Mouse (Mus musculus) B cell, adult 62 days (primary cell): ENCODE results near the gene Zfp512. TPM values are rescaled to one million over a fixed set of nuclear protein-coding genes. Genes with fewer than 3 reads are reported as not detected.

Experiments used
- total RNA-seq: library from RNA; stranded (reverse); gene quantifications from 4 replicates; pipeline ENCODE4 v1.2.4, GENCODE M21; 2023

The Zfp512 gene
- total RNA-seq: 39.7 to 44.4 TPM (median 41.8 TPM) in 4 replicates

GRCm38 (mm10) chr5:31451878-31452561 is at the start of gene Zfp512:
Gene Zfp512, plus strand, starts transcription at chr5:31452431.

GRCm38 (mm10) chr5:31485440-31485839 is 33.2 kb downstream of the Zfp512 start, which contains the start of gene 4930548H24Rik:
Gene 4930548H24Rik, plus strand, starts transcription at chr5:31485740.

GRCm38 (mm10) chr5:31494513-31495297 is 42.5 kb downstream of the Zfp512 start, which contains the start of gene Gpn1:
Gene Gpn1, plus strand, starts transcription at chr5:31494741.

GRCm38 (mm10) chr5:31526354-31527116 is 74.3 kb downstream of the Zfp512 start, which contains the start of gene Slc4a1ap:
Gene Slc4a1ap, plus strand, starts transcription at chr5:31526995.

GRCm38 (mm10) chr5:31527707-31528106 is 75.5 kb downstream of the Zfp512 start, which contains the start of gene Supt7l:
Gene Supt7l, minus strand, starts transcription at chr5:31527807.

Other genes starting within 250 kb of the Zfp512 start
- 155 to 180 TPM (median 177 TPM) in 4 replicates for gene Ppm1g, start 231.7 kb upstream of the Zfp512 start, total RNA-seq
- 324 to 366 TPM (median 340 TPM) in 4 replicates for gene Nrbp1, start 211.6 kb upstream of the Zfp512 start, total RNA-seq
- gene Gm9970, start 211.2 kb upstream of the Zfp512 start, total RNA-seq: 1.2 TPM in 1 of 4 replicates, not detected in the others
- gene Krtcap3, start 200.7 kb upstream of the Zfp512 start, total RNA-seq: 24.6 to 30.6 TPM (median 28.6 TPM) in 4 replicates
- 35.4 to 45.0 TPM (median 40.9 TPM) in 4 replicates for gene Ift172, start 161.3 kb upstream of the Zfp512 start, total RNA-seq
- 0.63 to 3.9 TPM (median 1.9 TPM) in 4 replicates for gene Fndc4, start 156.4 kb upstream of the Zfp512 start, total RNA-seq
- 0.24 TPM in 1 of 4 replicates, not detected in the others for gene Gckr, start 155.0 kb upstream of the Zfp512 start, total RNA-seq
- 1.4 to 1.6 TPM (median 1.5 TPM) in 4 replicates for gene 4930548H24Rik, start 33.3 kb downstream of the Zfp512 start, total RNA-seq
- 51.8 to 60.6 TPM (median 54.0 TPM) in 4 replicates for gene Gpn1, start 42.3 kb downstream of the Zfp512 start, total RNA-seq
- 73.9 to 86.4 TPM (median 82.0 TPM) in 4 replicates for gene Slc4a1ap, start 74.6 kb downstream of the Zfp512 start, total RNA-seq
- 25.6 to 28.9 TPM (median 28.4 TPM) in 4 replicates for gene Supt7l, start 75.4 kb downstream of the Zfp512 start, total RNA-seq
- 75.7 to 80.4 TPM (median 76.2 TPM) in 4 replicates for gene Mrpl33, start 144.5 kb downstream of the Zfp512 start, total RNA-seq
- gene Rbks, start 245.2 kb downstream of the Zfp512 start, total RNA-seq: 7.8 to 12.4 TPM (median 11.1 TPM) in 4 replicates
- gene Babam2, start 245.3 kb downstream of the Zfp512 start, total RNA-seq: 56.6 to 66.5 TPM (median 62.0 TPM) in 4 replicates